Mouse (Mus musculus) mouse trophoblast stem cell (cell line): ENCODE measurements around the gene Lck.

Experiments used
- in situ Hi-C, 2 experiments: fragments of 300-500 bp; cut with MseI, MboI; formaldehyde crosslinking; loops; 2 replicates in 1 of 2; 3 replicates in 1 of 2; pipeline ENCODE4 v1.15.1; 2025

Gene Lck

GRCm38 (mm10) chr4:129509650-129510049 is 63.8 kb downstream of the Lck start:
- in situ Hi-C loops, result no loop called here

DNA sequence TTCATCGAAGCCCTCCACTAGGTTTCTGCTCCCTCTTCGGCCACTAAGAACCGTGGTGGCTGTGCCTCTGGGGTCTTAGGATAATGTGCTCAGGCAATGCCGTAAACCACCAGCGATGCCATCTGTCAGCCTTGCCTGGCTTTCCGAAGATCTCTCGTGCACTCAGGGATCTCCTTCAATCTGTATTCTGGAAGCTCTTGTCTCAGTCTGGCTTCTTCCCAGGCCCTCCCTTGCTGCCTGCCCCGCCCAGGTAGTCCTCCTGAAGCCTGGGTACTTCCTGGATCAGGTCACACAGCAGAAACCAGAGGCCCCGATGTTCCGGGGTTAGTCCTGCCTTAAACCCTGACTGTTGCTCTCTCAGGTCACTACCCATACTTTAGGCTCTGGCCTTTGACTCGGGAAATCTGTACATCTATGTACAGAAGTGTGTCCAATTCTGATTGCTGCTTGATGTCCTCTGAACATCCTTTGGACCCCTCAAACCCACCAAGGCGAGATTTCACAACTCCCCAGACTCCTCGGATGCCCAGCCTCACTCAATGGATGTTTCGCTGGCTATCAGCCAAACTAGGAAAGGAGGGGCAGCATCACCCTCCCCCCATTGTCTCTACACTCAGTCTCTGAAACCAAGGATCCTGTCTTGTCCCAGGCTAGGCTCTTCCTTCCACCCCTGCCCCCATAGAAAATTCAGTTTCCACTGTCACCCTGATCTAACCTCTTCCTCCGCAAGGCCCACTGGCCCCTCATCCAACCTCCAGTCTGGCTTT is 64.4 kb downstream of the Lck start:
- in situ Hi-C loops, result no loop called here

DNA sequence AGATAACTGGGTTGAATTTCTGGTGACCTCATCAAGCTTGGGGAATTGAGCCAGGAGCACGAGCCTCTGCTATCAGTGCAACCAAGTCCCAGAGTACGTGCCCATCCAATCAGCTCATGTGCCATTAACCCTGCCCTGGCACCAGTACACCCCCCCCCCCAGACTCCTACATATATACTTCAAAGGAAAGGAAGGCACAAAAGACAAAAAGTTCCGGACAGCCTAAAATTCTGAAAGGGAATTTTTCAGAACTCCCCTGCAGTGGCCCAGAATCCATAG is 65.3 kb downstream of the Lck start:
- in situ Hi-C loops, result no loop called here

- in situ Hi-C loops, result no loop called here
Observed at GRCm38 (mm10) chr4:129507434-129508236, 65.8 kb downstream of the Lck start.

- in situ Hi-C loops, result no loop called here
Observed at GRCm38 (mm10) chr4:129505511-129505910, 67.9 kb downstream of the Lck start.

- in situ Hi-C loops, result no loop called here
Observed at GRCm38 (mm10) chr4:129502901-129503444, 70.5 kb downstream of the Lck start.

- in situ Hi-C loops, result no loop called here
Observed at GRCm38 (mm10) chr4:129502327-129502888, 71.0 kb downstream of the Lck start.

- in situ Hi-C loops, result no loop called here
Observed at GRCm38 (mm10) chr4:129500607-129501566, 72.6 kb downstream of the Lck start.

- in situ Hi-C loops, result no loop called here
Observed at GRCm38 (mm10) chr4:129500017-129500416, 73.4 kb downstream of the Lck start.

DNA sequence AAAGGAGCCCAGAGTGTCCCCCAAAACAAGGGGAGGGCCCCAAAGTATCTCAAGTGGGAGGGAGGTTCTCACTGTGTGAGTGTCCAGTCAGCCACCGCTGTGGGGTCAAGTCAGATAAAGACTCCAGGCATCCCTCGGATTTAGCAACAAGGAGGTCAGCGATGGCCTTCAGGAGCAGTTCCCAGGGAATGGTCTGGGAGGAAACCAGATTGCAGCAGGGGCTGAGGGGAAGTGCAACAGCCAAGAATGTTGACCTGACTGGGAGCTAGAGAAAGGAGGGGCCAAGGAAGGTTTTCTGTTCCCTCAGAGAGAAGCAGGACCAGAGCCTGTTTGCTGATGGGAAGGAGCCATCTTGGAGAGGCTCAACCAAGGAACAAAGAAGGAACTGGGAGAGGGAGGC is 74.5 kb downstream of the Lck start:
- in situ Hi-C loops, result no loop called here
